Mouse (Mus musculus) urinary bladder, postnatal 14 days (tissue): ENCODE measurements around the gene Myom1.
"Not testable (repeated sequence)": the region's sequence is repeated elsewhere in the genome, so short reads cannot be mapped to it uniquely, and the experiment has no call there.

ENCODE experiments used
- DNase-seq: peaks from one replicate; pipeline ENCODE4 v3.0.0; 2021; ENCODE audit warnings: low spot score

Myom1 gene

GRCm38 (mm10) chr17:71002081-71002743 is at the start of gene Myom1:
Myom1 (plus strand) TSS chr17:71002633.
- peak; percentile 99 for DNase-seq

GRCm38 (mm10) chr17:70963546-70963945 is 38.9 kb upstream of the Myom1 start:
- DNase-seq: peak; percentile 88

GRCm38 (mm10) chr17:70965281-70965680 is 37.2 kb upstream of the Myom1 start:
- DNase-seq: no peak

GRCm38 (mm10) chr17:70966126-70966525 is 36.3 kb upstream of the Myom1 start:
- DNase-seq: no peak

- DNase-seq: no peak
Measured at GRCm38 (mm10) chr17:70967191-70967590, 35.2 kb upstream of the Myom1 start.

GRCm38 (mm10) chr17:70967646-70968045 is 34.8 kb upstream of the Myom1 start:
- DNase-seq: no peak

GRCm38 (mm10) chr17:70968606-70969191 is 33.7 kb upstream of the Myom1 start:
- DNase-seq: no peak

GRCm38 (mm10) chr17:70971206-70971605 is 31.2 kb upstream of the Myom1 start:
- no peak for DNase-seq

GRCm38 (mm10) chr17:70973398-70973797 is 29.0 kb upstream of the Myom1 start:
- no peak for DNase-seq

- not testable (repeated sequence) for DNase-seq
Measured at GRCm38 (mm10) chr17:70974065-70974464, 28.4 kb upstream of the Myom1 start.

GRCm38 (mm10) chr17:70977799-70978198 is 24.6 kb upstream of the Myom1 start:
- no peak for DNase-seq

GRCm38 (mm10) chr17:70979345-70980223 is 22.8 kb upstream of the Myom1 start:
- no peak for DNase-seq

GRCm38 (mm10) chr17:70985501-70986354 is 16.7 kb upstream of the Myom1 start:
- peak; percentile 66 for DNase-seq

GRCm38 (mm10) chr17:70986355-70986740 is 16.1 kb upstream of the Myom1 start:
- no peak for DNase-seq

- DNase-seq: no peak
Measured at GRCm38 (mm10) chr17:70986831-70987660, 15.4 kb upstream of the Myom1 start.

- DNase-seq: no peak
Measured at GRCm38 (mm10) chr17:70988337-70988767, 14.1 kb upstream of the Myom1 start.

- no peak for DNase-seq
Measured at GRCm38 (mm10) chr17:70989430-70989829, 13.0 kb upstream of the Myom1 start.

GRCm38 (mm10) chr17:70989991-70990390 is 12.4 kb upstream of the Myom1 start:
- DNase-seq: peak; percentile 46

GRCm38 (mm10) chr17:70990403-70991303 is 11.8 kb upstream of the Myom1 start:
- DNase-seq: peak; percentile 83
